Mouse (Mus musculus) kidney, adult 2 months (tissue): ENCODE measurements around the gene Epsti1.

Experiments
- CTCF ChIP-seq: fragments of 200-500 bp; conservative IDR thresholded peaks from 2 replicates; pipeline ENCODE4 v1.5.1; 2011; ENCODE audit warnings: low read depth, mild to moderate bottlenecking, control low read depth, low read length, moderate library complexity, mixed read lengths; ENCODE audit not compliant: insufficient read depth, insufficient read length
- POLR2A ChIP-seq: fragments of 200-500 bp; IDR thresholded peaks from one replicate; pipeline ENCODE4 v1.6.1; 2011; ENCODE audit warnings: low read depth, low read length, control low read depth

- TF ChIP-seq CTCF (no peak), POLR2A (no peak)
Observed at GRCm38 (mm10) chr14:78048674-78049073, 144.6 kb downstream of the Epsti1 start.
